Mouse (Mus musculus) forebrain, embryonic 16.5 days (tissue): ENCODE data around the gene Pknox2. TPM values are rescaled to one million over a fixed set of nuclear protein-coding genes. Genes with fewer than 3 reads are reported as not detected.
A peak's percentile ranks its signal among the peaks of the same experiment; 100 is the strongest.

ENCODE experiments used
- ATAC-seq: fragments of 200-750 bp; cut with Nextera tagmentation; 2 replicates; pipeline ENCODE4 v1.8.0; 2017; ENCODE audit warnings: mild to moderate bottlenecking, moderate library complexity
- H3K27ac ChIP-seq: fragments of 300-500 bp; sonication (generic); 2 replicates; pipeline ENCODE4 v1.5.1; 2014; ENCODE audit warnings: low read length, control low read depth
- H3K27me3 ChIP-seq: fragments of 300-500 bp; sonication (generic); replicated peaks from 2 replicates; pipeline ENCODE4 v1.6.1; 2014; ENCODE audit warnings: low read length; ENCODE audit not compliant: control insufficient read depth, insufficient read depth
- H3K36me3 ChIP-seq: fragments of 300-500 bp; sonication (generic); 2 replicates; pipeline ENCODE4 v1.6.1; 2014; ENCODE audit not compliant: control insufficient read depth, insufficient read depth
- H3K4me1 ChIP-seq: fragments of 300-500 bp; sonication (generic); replicated peaks from 2 replicates; pipeline ENCODE4 v1.6.1; 2014; ENCODE audit warnings: low read length; ENCODE audit not compliant: control insufficient read depth, insufficient read depth
- H3K4me2 ChIP-seq: fragments of 300-500 bp; sonication (generic); 2 replicates; pipeline ENCODE4 v1.6.1; 2014; ENCODE audit warnings: mild to moderate bottlenecking, low read length, control low read depth
- H3K4me3 ChIP-seq: fragments of 300-500 bp; sonication (generic); replicated peaks from 2 replicates; pipeline ENCODE4 v1.5.1; 2014; ENCODE audit warnings: mild to moderate bottlenecking, low read length, control low read depth
- H3K9ac ChIP-seq: fragments of 300-500 bp; sonication (generic); replicated peaks from 2 replicates; pipeline ENCODE4 v1.6.1; 2014; ENCODE audit warnings: low read depth, low read length, control low read depth
- H3K9me3 ChIP-seq: fragments of 300-500 bp; sonication (generic); 2 replicates; pipeline ENCODE4 v1.6.1; 2016; ENCODE audit warnings: low read length; ENCODE audit not compliant: control insufficient read depth
- WGBS: fragments of 180-500 bp; shearing (Covaris S2); extraction: QIAGEN DNeasy Blood & Tissue Kit; methylation state at CpG from one replicate; pipeline ENCODE4 v1.1.7; 2014; 5-methylcytosine and 5-hydroxymethylcytosine counted together
- polyA plus RNA-seq: library from polyadenylated mRNA; unstranded; fragments of >200 nt; fragmentation: Nextera tagmentation; extraction: Ambion mirVana; gene quantifications from 2 replicates; pipeline ENCODE4 v1.2.1, GENCODE M21; 2015

The Pknox2 gene
- polyA plus RNA-seq, 1 experiment from 2014 or later, result 26.9 TPM

DNA sequence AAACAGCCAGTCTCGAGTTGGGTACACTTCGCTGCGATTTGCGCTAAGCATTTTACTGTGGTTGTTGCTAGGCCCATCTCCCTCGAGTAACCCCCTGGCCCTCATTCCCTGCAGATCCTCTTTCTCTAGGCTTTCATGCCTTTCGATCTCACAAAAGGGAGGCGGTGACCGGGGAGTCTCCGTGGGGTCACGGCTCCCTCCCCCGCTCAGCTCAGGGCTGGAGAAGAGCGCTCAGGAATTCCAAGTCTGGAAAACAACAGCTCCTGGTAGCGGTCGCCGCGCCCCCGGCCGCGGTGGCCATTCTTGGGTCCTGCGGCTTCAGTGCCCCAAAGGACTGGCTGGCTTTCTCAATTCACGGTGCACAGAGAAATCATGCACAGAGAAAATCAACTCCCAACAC lies 3.0 kb downstream of the Pknox2 start:
- no peaks in the 10 kb centered on the region for H3K9me3 ChIP-seq
- H3K4me1 ChIP-seq, result peaks cover 32% of the 10 kb centered on the region
- no peak for ATAC-seq
- WGBS, result 3% methylated on average over 21 of the region's 21 CpGs
- H3K27me3 ChIP-seq, result 0 out of 2 replicates have a peak, but pooled peaks cover 2% of the 10 kb centered on the region
- H3K36me3 ChIP-seq, result no peaks in the 10 kb centered on the region
- peak overlapping the region; percentile 60 for H3K27ac ChIP-seq
- peak overlapping the region; percentile 85 for H3K9ac ChIP-seq
- H3K4me2 ChIP-seq, result peak overlapping the region; percentile 51
- peak overlapping the region; percentile 60 for H3K4me3 ChIP-seq

DNA sequence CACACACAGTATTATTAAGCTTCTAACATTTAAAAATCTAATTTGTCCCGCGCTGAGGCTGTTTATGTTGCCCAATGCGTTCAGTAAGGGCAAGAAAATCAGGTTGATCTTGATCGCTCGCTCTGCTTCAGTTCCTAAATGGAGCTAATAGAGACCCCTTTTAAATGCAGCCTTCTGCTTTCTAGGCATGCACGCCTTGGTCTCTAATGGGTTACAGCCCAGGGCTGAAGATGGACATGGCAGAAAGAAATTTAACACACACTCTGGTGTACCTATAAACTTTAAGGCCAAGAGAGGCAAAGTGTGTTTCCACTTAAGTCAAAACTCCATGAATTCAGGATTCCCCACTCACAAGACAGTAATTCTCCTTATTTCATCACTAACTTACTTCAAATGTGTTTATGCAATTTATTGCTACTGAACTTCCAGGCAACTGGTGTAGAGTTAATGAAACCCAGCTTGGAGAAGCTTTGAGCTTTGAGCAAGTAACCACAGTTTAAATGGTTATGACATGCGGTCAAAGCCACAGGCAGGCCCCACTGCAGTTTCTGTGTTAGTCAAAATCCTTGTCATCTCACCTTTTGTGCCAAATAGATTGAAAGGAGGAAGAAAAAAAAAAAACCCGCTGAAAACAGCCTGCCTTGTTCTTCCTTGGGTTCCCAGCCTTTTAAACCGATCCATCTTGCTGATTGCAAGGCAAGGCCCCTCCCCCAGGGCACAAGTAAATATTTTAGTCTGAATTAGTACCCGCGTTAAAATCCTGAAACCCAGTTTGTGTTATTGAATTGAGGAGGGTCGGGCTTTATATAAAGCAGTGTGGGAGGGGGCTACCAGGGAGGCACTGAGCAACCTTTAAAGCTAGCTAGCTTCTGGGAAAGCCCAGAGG lies 3.9 kb downstream of the Pknox2 start:
- 19% methylated on average over 12 of the region's 12 CpGs for WGBS
- Histone ChIP-seq H3K27ac (no peak overlapping the region), H3K27me3 (no peaks in the 10 kb centered on the region), H3K4me1 (peaks cover 32% of the 10 kb centered on the region), H3K4me2 (peak overlapping the region; percentile 51), H3K36me3 (no peaks in the 10 kb centered on the region), H3K4me3 (peak overlapping the region; percentile 60), H3K9me3 (no peaks in the 10 kb centered on the region), H3K9ac (peak overlapping the region; percentile 85; the same call in 1 of the 2 replicates)
- no peak for ATAC-seq

DNA sequence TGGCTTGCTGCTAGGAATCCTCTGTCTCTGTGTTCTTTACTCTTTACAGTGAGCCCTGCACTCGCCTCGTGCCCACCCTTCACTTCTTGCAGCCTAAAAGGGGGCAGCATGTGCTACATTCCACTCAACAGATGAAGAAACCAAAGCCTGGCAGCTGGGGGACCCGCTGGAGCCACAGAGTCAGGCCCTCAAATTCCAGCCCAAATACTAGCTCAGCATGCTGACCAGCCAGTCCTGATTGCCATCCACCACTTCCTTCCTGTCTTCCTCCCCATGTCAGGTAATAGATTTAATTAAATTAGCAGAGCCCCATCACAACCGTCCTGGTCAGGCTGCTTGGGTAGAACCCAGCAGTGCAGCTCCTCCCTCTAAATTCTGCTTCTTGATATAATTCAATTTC lies 5.1 kb downstream of the Pknox2 start:
- H3K4me1 ChIP-seq, result peaks cover 32% of the 10 kb centered on the region

DNA sequence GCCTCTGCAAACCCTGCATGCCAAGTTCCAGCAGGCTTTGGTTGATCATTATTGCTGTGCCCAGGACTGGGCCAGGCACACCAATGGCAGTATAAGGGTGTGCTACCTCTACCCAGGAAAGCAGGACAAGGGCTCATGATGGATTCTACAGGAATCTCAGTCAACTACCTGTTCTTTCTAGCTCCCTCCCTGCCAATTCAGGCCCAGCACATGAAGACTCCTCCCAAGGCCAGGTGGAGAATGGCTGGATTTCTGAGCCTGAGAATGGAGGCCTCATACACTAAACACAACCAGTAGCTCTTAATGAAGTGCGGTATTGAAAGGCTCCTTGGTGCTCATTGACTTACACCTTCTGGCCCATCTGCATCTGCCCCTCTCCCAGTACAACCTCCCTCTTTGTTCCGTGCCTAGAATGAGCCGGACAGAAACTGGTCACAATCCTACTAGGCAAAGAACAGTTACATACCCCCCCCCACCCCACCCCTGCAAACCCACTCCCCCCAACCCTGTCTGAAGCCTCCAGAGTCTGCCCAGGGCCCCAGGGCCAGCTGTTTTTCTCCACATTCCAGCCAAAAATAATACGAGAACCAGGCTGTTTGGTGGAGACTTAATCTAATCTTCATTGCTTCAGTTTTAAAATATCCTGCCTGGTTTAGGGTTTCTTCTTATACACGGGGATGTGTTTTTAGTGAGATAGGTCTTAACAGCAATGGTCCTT lies 6.6 kb downstream of the Pknox2 start:
- Histone ChIP-seq H3K27ac (no peak overlapping the region), H3K9me3 (no peaks in the 10 kb centered on the region), H3K4me3 (no peak overlapping the region), H3K4me2 (no peak overlapping the region), H3K36me3 (no peaks in the 10 kb centered on the region), H3K4me1 (peaks cover 40% of the 10 kb centered on the region), H3K9ac (no peak overlapping the region), H3K27me3 (no peaks in the 10 kb centered on the region)
- WGBS, result 34% methylated on average over 5 of the region's 5 CpGs
- no peak for ATAC-seq

More for the DNA sequence above, 5.1 kb downstream of the Pknox2 start:
- no peak overlapping the region for H3K9ac ChIP-seq
- no peaks in the 10 kb centered on the region for H3K36me3 ChIP-seq
- WGBS, result 40% methylated on average over 4 of the region's 4 CpGs
- ATAC-seq, result no peak
- no peak overlapping the region for H3K4me2 ChIP-seq
- H3K27me3 ChIP-seq, result no peaks in the 10 kb centered on the region
- no peak overlapping the region for H3K4me3 ChIP-seq
- H3K9me3 ChIP-seq, result no peaks in the 10 kb centered on the region
- H3K27ac ChIP-seq, result no peak overlapping the region

GRCm38 (mm10) chr9:37139514-37139913 lies 7.7 kb downstream of the Pknox2 start:
- no peak overlapping the region for H3K4me2 ChIP-seq
- WGBS, result 9% methylated on average over 8 of the region's 8 CpGs
- H3K27ac ChIP-seq, result no peak overlapping the region
- H3K4me3 ChIP-seq, result no peak overlapping the region
- no peak for ATAC-seq
- H3K9ac ChIP-seq, result no peak overlapping the region
- H3K27me3 ChIP-seq, result no peaks in the 10 kb centered on the region
- no peaks in the 10 kb centered on the region for H3K9me3 ChIP-seq
- peaks cover 36% of the 10 kb centered on the region for H3K4me1 ChIP-seq
- no peaks in the 10 kb centered on the region for H3K36me3 ChIP-seq

DNA sequence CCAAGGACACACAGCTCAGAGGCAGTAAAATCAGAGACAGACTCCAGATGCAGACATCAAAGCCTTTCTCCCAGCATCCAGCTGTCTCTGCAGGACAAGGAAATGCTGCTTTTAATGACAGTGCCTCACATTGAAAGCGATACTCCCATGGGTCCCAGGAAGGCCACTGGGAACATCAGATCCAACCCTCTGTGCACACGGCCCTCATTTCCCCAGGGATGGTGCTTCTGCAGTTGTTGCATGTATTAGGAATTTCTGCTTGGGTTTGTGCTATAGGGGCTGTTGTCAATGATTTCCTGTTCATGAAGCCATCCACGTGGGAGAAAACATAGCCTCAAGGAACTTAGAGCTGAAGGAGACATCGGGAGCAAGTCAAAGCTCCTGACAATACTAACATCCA lies 8.3 kb downstream of the Pknox2 start:
- H3K9me3 ChIP-seq, result no peaks in the 10 kb centered on the region
- H3K9ac ChIP-seq, result no peak overlapping the region
- H3K4me2 ChIP-seq, result no peak overlapping the region
- H3K27me3 ChIP-seq, result no peaks in the 10 kb centered on the region
- ATAC-seq, result no peak
- WGBS, result 59% methylated on average over 4 of the region's 4 CpGs
- H3K4me1 ChIP-seq, result peaks cover 30% of the 10 kb centered on the region
- no peaks in the 10 kb centered on the region for H3K36me3 ChIP-seq
- no peak overlapping the region for H3K4me3 ChIP-seq
- no peak overlapping the region for H3K27ac ChIP-seq

DNA sequence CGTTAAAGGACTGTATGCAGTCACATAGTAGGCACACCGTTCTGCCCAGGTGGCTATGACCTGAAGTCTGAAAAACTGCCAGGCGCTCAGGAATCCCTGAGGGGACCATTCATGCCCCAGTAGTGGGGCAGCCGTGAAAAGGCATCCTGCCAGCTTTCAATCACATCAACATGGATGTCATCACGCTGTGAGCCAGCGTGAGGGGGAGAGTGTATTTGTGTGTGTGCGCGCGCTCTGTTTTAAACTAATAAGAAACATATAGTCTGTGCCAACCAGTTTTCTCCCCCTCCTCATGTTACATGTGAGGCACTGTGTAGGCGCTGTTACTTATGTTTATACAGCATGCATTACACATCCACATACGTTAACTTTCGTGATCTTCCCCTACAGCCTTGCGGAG lies 10.9 kb downstream of the Pknox2 start:
- peak; percentile 34 for ATAC-seq
- no peak overlapping the region for H3K4me2 ChIP-seq
- WGBS, result 40% methylated on average over 13 of the region's 13 CpGs

GRCm38 (mm10) chr9:37133495-37133894 lies 13.7 kb downstream of the Pknox2 start:
- Histone ChIP-seq H3K4me2 (no peak overlapping the region), H3K9ac (no peak overlapping the region), H3K9me3 (no peaks in the 10 kb centered on the region), H3K27ac (no peak overlapping the region), H3K4me1 (peaks cover 9% of the 10 kb centered on the region), H3K4me3 (no peak overlapping the region), H3K36me3 (no peaks in the 10 kb centered on the region), H3K27me3 (no peaks in the 10 kb centered on the region)
- 88% methylated on average over 7 of the region's 7 CpGs for WGBS
- no peak for ATAC-seq

More for the DNA sequence above, 10.9 kb downstream of the Pknox2 start:
- no peaks in the 10 kb centered on the region for H3K9me3 ChIP-seq
- H3K36me3 ChIP-seq, result no peaks in the 10 kb centered on the region
- H3K4me1 ChIP-seq, result peaks cover 17% of the 10 kb centered on the region
- H3K27ac ChIP-seq, result no peak overlapping the region
- H3K9ac ChIP-seq, result no peak overlapping the region
- no peak overlapping the region for H3K4me3 ChIP-seq
- no peaks in the 10 kb centered on the region for H3K27me3 ChIP-seq

DNA sequence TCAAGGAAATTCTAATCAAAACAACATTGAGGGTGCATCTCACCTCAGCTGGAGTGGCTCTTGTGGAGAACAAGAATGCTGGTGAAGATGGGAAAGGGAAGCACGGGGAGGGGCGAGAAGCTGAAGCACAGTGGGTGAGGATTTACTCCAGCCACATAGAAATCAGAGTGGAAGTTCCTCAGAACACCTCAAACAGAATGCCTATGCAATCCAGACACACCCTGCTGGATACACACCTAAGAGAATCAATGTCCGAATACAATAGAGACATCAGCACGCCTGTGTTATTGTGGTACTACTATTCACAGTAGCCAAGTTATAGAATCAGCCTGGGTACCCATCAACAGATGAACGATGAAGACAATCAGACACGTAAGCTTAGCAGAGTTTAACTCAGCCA lies 18.2 kb downstream of the Pknox2 start:
- Histone ChIP-seq H3K9me3 (no peaks in the 10 kb centered on the region), H3K9ac (no peak overlapping the region), H3K4me1 (peaks cover 10% of the 10 kb centered on the region), H3K36me3 (no peaks in the 10 kb centered on the region), H3K27me3 (no peaks in the 10 kb centered on the region), H3K27ac (no peak overlapping the region), H3K4me2 (no peak overlapping the region), H3K4me3 (no peak overlapping the region)
- 91% methylated on average over 6 of the region's 6 CpGs for WGBS
- no peak for ATAC-seq
